Mouse (Mus musculus) central nervous system, embryonic 14 days (tissue): ENCODE measurements around the gene Olfr51. TPM values are rescaled to one million over a fixed set of nuclear protein-coding genes. Genes with fewer than 3 reads are reported as not detected.

ENCODE experiments used
- polyA plus RNA-seq: library from polyadenylated mRNA; depleted of rRNA; stranded (reverse); fragments of >200 nt; gene quantifications from 2 replicates; pipeline ENCODE4 v1.2.3, GENCODE M21; 2012; rRNA removed

The Olfr51 gene
- polyA plus RNA-seq, result not detected in 2 replicates

DNA sequence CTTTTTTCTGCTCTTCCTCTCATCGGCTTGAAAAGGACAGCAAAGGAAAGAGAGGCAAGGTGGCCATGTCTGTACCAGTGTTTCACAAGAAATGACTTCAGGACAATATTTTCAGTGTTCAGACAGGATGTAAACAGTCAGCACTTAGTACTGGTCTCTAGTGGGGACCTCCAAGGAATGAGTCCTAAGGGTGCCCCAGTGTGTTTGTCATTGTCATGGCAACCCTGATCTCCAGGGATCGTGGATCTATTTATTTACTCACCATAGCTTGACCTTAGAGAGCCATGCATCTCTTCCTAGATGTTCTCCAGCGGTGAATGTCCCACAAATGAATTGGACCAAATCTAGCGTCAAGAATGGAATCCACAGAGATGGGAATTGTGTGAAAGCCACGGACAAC, at the start of gene Olfr51:
TSS of gene Olfr51 (plus strand) at position 301 of the 400 bp plus-strand sequence.

DNA sequence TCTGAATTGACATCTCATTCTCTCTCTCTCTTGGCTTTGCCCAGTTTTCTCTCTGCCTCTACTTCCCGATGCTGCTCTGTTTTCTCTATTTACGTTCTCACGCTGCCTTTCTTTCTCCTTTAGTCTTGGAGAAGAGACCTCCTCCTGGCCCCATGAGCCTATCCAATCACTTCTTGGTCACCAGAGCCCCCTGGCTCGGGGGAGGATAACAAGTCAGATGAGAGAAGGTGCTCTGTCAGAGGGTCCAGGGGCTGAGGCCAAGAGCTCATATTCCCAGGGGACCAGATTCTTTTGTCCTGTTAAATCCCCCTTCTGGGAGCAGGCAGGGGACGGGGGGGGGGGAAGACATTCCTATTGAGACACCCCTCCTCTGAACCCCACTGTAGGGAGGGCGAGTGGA, 49.7 kb upstream of the Olfr51 start, which contains the start of gene Prop1:
TSS of gene Prop1 (minus strand) at position 101 of the 400 bp plus-strand sequence.

DNA sequence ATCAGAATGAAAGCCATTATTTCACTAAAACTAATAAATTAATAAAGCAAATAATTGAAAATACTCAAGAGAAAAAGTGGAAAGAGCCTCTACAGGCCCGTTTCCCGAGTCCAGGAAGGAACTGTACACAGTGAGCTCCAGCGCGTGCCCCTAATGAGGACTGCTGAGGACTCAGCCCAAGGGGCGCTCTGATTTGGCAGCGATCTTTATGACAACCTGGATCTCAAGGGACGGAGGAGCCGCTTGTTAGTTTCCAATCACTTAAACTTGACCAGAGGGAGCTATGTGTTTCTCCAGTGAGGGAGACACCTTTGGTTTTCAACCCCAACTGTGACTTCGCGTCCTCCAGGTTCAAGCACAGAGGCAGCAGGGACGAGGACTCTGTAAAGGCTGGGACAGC, 37.2 kb upstream of the Olfr51 start, which contains the start of gene Olfr1378:
TSS of gene Olfr1378 (plus strand) at position 301 of the 400 bp plus-strand sequence.

DNA sequence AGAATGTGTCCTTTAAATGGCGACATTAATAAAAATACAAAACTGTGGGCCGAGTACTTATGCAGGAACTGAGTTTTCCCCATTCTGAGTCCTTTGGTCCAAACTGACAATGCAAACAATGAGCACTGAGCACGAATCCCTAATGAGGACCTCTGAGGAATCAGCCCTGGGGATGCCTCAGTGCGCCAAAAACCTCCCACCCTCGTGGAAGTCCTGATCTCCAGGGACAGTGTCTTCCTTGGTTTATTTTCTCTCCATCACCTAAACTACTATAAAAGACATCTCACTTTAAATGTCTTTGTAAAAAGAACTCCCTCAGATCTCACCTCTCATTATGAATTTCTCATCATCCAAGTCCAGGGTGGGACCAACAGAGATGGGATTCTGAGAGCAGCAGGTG, 21.7 kb upstream of the Olfr51 start, which contains the start of gene Olfr1377:
TSS of gene Olfr1377 (plus strand) at position 301 of the 400 bp plus-strand sequence.

DNA sequence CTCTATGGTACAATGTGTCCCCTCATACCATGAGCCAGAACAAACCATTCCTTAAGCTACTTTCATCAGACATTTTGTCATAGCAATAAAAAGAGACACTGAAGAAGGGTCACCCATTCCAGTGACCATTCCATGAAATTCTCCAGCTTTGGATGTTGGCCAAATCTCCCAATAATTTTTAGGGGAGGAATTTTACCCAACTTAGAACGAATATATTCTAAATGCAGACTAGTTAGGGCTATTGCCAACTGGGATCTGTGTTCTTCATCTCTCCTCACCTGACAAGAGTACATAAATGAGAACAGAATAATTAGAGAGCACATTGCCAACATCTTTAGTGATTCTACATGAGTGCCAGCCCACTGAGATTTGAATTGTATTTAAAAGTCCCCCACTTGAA, 10.5 kb downstream of the Olfr51 start, which contains the start of gene Olfr54:
TSS of gene Olfr54 (plus strand) at position 301 of the 400 bp plus-strand sequence.

DNA sequence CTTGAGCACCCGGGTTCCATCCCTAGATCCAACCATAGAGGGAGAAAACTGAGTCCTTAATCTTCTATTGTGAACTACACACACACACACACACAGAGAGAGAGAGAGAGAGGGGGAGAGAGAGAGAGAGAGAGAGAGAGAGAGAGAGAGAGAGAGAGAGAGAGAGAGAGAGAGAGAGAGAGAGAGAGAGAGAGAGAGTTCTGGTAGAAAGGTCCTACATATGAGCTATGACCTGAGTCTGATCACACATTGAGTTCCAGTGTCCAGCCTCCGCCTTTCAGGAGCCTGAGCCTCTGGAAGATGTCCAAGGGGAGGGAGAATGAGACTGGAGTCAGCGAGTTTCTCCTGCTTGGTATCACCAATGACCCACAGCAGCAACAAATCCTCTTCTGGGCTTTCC, 44.4 kb downstream of the Olfr51 start, which contains the start of gene Olfr1375:
TSS of gene Olfr1375 (plus strand) at position 301 of the 400 bp plus-strand sequence.

DNA sequence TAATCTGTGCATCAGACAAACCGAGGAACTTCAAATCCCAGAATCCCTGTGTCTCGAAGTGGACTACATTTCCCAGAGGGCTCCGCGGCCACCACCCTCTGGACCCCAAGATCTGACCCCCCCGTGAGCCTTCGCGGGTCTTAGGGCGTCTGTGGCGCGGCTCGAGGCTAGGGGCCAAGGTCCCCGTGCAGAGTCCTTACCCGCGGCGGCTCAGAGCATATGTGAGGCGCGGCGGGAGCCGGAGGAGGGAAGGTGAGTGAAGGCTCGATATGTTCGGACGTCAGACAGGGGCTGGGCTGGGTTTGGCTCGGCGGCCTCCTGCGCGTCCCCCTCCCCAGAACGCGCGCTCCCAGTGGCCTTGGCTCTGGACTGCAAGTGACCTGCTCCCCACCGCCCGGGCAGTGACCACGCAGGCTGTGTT, 55.8 kb downstream of the Olfr51 start, which contains the start of gene Zfp354a:
TSS of gene Zfp354a (plus strand) at position 107 of the 421 bp plus-strand sequence.

Other genes with a start within 250 kb of the Olfr51 start
- gene Zfp354c, start 175.9 kb upstream of the Olfr51 start, polyA plus RNA-seq, result 30.8 and 37.3 TPM in 2 replicates
- 1.3 and 1.5 TPM in 2 replicates for gene Zfp879, start 162.0 kb upstream of the Olfr51 start, polyA plus RNA-seq
- 0.09 and 0.13 TPM in 2 replicates for gene Grm6, start 152.9 kb upstream of the Olfr51 start, polyA plus RNA-seq
- 10.3 and 13.2 TPM in 2 replicates for gene Zfp454, start 115.9 kb upstream of the Olfr51 start, polyA plus RNA-seq
- 21.7 and 23.2 TPM in 2 replicates for gene Zfp2, start 87.4 kb upstream of the Olfr51 start, polyA plus RNA-seq
- gene Zfp354b, start 72.0 kb upstream of the Olfr51 start, polyA plus RNA-seq, result 2.3 and 2.4 TPM in 2 replicates
- gene 4933414I15Rik, start 59.8 kb upstream of the Olfr51 start, polyA plus RNA-seq, result not detected in 2 replicates
- 0.50 TPM in 1 of 2 replicates, not detected in the other for gene Prop1, start 49.8 kb upstream of the Olfr51 start, polyA plus RNA-seq
- gene Olfr1378, start 37.1 kb upstream of the Olfr51 start, polyA plus RNA-seq, result not detected in 2 replicates
- gene Olfr1377, start 21.6 kb upstream of the Olfr51 start, polyA plus RNA-seq, result not detected in 2 replicates
- not detected in 2 replicates for gene Olfr54, start 10.6 kb downstream of the Olfr51 start, polyA plus RNA-seq
- gene Olfr1375, start 44.5 kb downstream of the Olfr51 start, polyA plus RNA-seq, result not detected in 2 replicates
- gene Zfp354a, start 55.7 kb downstream of the Olfr51 start, polyA plus RNA-seq, result 11.5 and 12.7 TPM in 2 replicates
- gene Gm12569, start 216.9 kb downstream of the Olfr51 start, polyA plus RNA-seq, result not detected in 2 replicates